Mouse (Mus musculus): ENCODE results near the gene Ctr9.
A peak's percentile ranks its signal among the peaks of the same experiment; 100 is the strongest.

Gene Ctr9

DNA sequence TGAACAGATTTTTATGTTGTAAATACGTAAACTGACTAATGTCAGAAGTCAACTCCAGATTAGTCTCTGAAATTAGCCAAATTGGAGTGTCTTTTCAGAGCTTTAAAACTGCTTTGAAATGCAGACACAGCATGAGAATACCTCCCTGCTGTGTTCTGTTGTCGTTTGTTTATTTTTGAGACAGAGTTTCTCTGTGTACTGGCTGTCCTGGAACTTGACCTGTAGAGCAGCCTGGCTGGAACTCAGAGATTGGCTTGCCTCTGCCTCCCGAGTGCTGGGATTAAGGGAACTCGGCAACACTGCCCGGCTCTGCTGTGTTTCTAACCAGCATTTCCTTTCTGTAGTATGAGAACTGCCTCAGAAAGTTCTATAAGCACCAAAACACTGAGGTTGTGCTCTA, 20.2 kb downstream of the Ctr9 start:
- no peak for DNase-seq

GRCm38 (mm10) chr7:111049652-111050421, 21.1 kb downstream of the Ctr9 start:
- peak; percentile 60 for DNase-seq

- no peak for DNase-seq
These were observed 26.5 kb downstream of the Ctr9 start for GRCm38 (mm10) chr7:111055221-111055620.

DNA sequence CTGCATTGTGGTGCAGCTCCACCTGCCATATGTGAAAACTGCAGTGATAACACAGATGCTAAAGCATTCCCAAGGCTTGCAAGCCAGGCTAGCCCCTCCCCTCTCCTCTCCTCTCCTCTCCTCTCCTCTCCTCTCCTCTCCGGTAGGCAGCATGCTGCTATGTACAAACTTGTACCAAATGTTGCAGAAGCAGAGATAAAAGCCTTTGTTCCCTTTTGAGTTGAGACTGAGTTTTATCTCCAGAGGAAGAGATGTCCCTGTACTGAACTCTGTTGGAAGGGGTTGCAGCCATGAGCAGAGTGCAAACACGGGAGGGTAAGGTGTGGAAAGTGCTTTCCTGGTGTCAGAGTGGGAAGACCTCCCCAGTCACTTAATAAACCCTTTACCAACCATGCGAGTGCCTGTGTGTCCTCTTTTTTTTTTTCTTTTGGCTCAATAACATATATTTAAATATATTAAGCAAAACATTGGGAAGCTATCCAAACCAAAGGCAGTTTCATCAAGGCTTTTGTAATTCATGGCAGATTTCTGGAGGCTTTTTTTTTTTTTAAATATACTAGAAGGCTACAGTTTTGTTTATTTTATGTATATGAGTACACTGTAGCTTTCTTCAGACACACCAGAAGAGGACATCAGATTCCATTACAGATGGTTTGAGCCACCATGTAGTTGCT, 27.4 kb downstream of the Ctr9 start:
- no peak for DNase-seq

- no peak for DNase-seq
These were observed 30.8 kb downstream of the Ctr9 start for GRCm38 (mm10) chr7:111059527-111059926.

GRCm38 (mm10) chr7:111062971-111063370, 34.2 kb downstream of the Ctr9 start:
- DNase-seq = no peak

- no peak for DNase-seq
These were observed 39.4 kb downstream of the Ctr9 start for GRCm38 (mm10) chr7:111068181-111068580.

DNA sequence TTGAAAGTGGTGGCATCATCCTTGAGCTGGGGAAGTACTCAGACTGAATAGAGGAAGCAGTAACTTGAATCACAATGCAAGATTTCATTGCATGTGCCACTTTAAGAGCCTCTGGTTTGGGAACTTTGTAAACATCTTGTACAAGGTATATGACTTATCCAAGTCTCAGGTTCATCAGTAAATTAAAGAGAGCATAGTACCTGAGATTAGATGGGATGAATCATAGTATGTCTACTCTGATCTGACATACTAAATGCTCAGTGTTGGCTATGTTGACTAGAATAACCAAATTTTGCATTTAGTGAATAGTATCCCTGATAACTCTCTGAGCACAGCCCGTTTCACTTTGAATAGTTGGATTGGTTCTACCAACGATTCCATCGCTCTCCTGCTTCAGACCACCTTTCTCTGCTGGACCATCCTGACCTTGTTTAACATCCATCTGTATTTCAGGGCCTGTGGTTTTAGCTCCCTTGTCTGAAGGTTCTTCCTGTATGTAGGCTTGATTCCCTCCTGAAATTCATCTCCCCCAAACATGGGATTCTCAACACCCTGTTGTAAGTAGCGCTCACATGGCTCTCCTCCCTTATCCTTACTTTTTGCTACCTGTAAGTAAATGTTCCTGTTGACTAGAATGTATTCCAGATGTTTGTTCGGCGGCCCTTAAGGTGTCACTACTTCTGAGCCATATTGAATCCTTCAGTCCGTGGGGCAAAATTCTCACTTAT, 40.9 kb downstream of the Ctr9 start:
- DNase-seq = no peak

DNA sequence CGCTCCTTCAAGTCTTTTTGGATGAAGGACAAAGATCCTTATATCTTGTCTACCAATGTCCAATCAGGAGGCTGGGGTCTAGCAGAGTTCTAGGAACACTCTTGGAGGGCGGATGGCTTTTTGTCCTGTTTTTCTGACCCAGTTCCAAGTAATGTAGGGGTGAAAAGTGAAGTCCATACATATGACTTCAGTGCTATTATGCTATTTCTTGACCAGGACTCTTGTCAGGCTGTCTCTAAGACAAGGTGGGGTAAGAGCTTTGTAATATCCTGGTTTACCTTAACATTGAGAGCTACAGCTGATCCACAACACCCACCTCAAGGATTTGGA, 41.4 kb downstream of the Ctr9 start:
- no peak for DNase-seq

DNA sequence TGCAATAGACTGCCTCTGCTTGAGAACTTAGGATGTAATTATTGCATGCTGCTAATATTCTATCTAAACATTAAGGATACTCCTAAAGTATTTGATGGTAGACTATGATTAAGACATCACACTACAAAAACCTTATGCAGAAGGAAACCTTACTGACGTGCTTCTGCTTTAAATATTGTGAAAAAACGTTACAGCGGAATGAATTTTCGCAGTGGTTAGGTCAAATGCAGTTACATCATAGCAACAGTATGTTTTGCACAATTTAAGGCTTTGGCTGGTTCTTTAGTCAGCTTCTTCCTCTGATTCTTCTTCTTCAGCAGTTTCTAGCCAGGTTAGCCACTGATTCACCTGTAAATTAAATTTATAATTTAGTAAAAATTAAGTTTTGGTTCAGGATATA, 43.7 kb downstream of the Ctr9 start:
- no peak for DNase-seq

- DNase-seq = no peak
These were observed 46.5 kb downstream of the Ctr9 start for GRCm38 (mm10) chr7:111075288-111075687.

DNA sequence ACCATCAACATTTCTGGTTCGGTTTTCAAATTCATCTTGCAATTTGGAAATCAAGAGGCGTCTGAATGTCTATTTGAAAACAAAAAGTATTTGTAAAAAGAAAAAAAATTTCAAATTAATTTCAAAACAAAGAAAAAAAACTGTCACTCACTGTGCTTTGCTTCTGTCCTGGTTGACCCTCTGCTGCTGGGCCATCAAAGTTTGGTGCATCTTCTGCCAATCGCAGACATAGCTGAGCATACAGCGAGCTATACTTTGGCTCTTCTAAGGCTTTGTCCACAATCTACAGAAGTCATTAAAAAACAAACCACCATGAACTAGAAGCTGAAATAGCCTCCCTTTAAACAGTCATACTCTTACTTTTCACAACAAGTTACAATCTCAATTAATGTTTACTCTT, 49.5 kb downstream of the Ctr9 start:
- DNase-seq = no peak

DNA sequence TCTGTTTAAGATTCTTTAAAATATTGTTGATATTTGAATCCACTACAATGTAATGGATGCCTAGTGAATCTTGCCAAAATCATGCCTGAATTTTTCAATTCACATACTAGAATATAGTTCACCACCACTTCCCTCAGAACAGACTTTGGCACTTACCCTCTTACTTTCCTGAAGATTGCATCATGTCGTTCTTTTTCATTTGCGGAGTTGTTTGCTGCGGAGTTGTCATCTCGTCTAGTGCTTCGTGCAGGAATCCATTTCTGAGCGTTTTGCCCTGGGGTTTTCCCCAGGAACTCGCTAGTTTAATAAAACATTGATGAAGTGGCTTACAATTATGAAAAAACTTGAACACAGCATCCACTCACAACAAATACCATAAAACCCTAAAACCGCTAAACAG, 51.3 kb downstream of the Ctr9 start:
- DNase-seq = no peak

- DNase-seq = no peak
These were observed 52.1 kb downstream of the Ctr9 start for GRCm38 (mm10) chr7:111080876-111081275.

- DNase-seq = peak; percentile 81
These were observed 53.5 kb downstream of the Ctr9 start for GRCm38 (mm10) chr7:111082043-111082821.

GRCm38 (mm10) chr7:111082822-111083732, 54.3 kb downstream of the Ctr9 start, which contains the start of gene Eif4g2:
TSS of gene Eif4g2 (minus strand) at chr7:111083030.
- peak; percentile 99 for DNase-seq

GRCm38 (mm10) chr7:111083733-111084120, 55.0 kb downstream of the Ctr9 start:
- DNase-seq = no peak

DNA sequence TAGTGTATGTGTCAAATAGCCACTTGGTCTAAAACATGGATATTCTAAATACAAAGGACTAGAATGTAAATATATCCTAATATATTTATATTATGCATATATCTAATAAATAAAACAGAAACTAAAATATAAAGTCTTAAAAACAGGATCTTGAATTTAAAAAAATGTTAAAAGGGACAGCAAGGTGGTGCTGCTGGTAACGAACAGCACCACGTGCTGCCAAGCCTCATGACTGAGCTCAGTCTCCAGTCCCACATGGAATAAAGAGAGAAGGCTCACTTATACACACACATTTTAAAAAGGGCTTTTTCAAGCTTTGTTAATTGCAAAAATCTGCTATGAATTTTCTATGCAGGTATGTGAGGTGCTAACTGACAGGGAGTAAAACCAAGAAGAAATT, 55.7 kb downstream of the Ctr9 start:
- no peak for DNase-seq

GRCm38 (mm10) chr7:111085153-111085552, 56.4 kb downstream of the Ctr9 start:
- no peak for DNase-seq

GRCm38 (mm10) chr7:111095169-111095568, 66.4 kb downstream of the Ctr9 start:
- no peak for DNase-seq

- DNase-seq = peak; percentile 69
These were observed 69.4 kb downstream of the Ctr9 start for GRCm38 (mm10) chr7:111098196-111098595.

Data from kidney, adult 11 months (tissue).